Mouse (Mus musculus): Measurements from ENCODE around the gene Ms4a18. TPM values are rescaled to one million over a fixed set of nuclear protein-coding genes. Genes with fewer than 3 reads are reported as not detected.
"Not testable (repeated sequence)": the region's sequence is repeated elsewhere in the genome, so short reads cannot be mapped to it uniquely, and the experiment has no call there.

Ms4a18 gene
- not detected for total RNA-seq (2022)

DNA sequence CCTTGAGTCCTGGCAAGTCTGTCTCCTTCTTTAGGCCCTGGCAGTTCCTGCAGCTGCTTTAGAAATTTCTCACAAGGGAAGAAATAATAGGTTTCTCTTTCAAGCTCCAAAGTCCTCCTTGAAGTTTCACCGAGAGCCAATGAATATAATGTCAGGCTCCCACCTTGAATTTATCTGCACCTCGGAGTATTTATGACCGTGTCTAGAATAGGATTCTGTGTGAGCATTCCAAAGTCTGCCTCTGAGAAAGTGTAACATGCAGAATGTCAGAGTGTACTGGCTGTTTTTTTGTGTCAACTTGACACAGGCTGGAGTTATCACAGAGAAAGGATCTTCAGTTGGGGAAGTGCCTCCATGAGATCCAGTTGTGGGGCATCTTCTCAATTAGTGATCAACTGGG lies at the start of gene Ms4a18:
TSS of gene Ms4a18 (minus strand) at position 141 of the 400 bp plus-strand sequence.
- no peak for DNase-seq (ENCODE audit: low spot score in 2 of 2)

- DNase-seq (ENCODE audit: low spot score in 2 of 2): no peak
Measured at GRCm38 (mm10) chr19:11065202-11065875, 47.5 kb upstream of the Ms4a18 start.

DNA sequence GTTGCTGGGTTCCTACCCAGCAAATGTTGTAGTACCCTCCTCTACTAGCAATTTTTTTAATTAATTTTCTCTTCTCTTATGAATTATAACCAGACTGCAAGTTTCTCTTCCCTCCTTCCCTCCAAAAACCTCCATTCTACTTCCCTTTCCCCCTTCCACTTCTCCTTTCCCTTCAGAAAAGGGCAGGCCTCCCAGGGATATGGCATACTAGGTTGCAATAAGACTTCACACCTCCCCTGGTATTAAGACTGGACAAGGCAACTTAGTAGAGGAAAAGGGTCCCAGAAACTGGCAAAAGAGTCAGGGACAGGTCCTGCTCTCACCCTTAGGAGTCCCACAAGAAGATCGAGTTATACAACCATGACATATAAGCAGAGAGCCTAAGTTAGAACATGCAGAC lies 43.1 kb upstream of the Ms4a18 start:
- no peak for DNase-seq (ENCODE audit: low spot score in 2 of 2)

GRCm38 (mm10) chr19:11059967-11060366 lies 42.1 kb upstream of the Ms4a18 start:
- no peak for DNase-seq (ENCODE audit: low spot score in 2 of 2)

DNA sequence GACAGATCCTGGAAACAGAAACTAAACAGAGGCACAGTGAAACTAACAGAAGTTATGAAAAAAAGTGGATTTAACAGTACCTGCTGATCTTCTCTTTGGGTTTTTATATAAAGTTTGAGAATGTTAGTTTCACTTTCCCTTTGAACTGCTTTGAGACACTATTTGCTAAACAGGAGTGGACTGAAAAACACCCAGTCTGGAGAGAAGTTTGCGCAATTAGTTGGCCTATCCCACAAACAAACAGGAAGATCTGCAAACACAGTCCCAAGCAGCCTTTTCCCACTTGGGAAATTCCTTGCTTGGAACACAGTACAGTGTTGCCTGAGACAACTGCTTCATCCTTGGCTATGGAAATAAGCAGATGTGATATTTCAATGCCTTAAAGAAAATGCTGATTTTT lies 37.9 kb upstream of the Ms4a18 start:
- not testable (repeated sequence) for DNase-seq (ENCODE audit: low spot score in 2 of 2)

GRCm38 (mm10) chr19:11053277-11053676 lies 35.4 kb upstream of the Ms4a18 start:
- no peak for DNase-seq (ENCODE audit: low spot score in 2 of 2)

DNA sequence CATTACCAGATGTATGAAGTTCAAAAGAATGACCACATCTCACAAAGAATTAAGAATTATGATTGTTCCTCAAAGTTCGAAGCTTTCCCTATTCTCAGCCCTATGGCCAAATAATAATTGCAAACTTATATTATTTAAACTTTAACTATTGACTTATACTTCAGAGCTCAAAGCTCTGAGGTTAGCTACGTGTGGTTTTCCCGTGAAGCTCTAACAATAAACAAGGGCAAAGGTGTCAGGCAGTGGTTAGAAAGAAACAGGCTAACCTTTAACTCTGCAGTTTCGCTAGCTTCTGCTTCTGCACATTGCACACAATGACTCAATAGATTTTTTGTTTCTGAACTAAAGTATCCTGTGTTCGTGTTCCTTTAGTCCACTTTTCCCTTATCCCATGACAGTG lies 35.0 kb upstream of the Ms4a18 start:
- DNase-seq (ENCODE audit: low spot score in 2 of 2): no peak

GRCm38 (mm10) chr19:11050286-11050685 lies 32.5 kb upstream of the Ms4a18 start:
- DNase-seq (ENCODE audit: low spot score in 2 of 2): no peak

GRCm38 (mm10) chr19:11049426-11049825 lies 31.6 kb upstream of the Ms4a18 start:
- DNase-seq (ENCODE audit: low spot score in 2 of 2): no peak

DNA sequence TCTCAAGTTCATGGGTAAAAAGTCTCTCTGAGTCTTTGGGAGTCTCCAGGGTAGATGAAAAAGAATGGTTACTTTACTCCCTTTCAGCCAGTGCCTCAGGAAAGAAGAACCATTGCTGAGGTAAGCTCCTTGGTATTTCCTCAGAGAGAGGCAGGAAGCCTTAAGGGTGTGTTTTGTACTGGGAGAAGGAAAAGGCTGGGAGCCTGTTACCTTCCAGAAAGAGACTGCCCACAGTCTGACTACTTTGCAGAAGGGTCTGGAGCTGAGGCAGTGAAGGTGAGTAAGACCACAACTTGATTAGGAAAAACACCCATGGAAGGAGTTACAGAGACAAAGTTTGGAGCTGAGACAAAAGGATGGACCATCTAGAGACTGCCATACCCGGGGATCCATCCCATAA lies 30.7 kb upstream of the Ms4a18 start:
- DNase-seq (ENCODE audit: low spot score in 2 of 2): no peak

DNA sequence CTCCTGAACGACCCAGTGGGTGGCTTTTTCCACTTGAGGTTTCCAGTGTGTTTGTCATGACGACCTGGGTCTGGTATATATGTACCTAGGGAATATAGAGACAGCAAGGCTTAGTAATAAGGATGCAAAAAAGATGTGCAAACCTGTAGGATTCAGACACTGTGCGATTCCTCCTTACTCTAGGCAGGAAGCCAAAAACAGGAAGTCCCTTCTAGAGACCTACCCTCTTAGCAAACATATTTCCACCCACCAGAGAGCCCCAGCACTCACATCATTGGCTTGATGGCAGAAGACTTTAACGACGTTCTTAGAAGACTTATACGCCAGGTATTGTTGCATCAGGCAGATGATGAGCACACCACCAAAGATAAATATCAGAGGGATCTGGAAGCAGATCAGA lies 30.2 kb upstream of the Ms4a18 start:
- no peak for DNase-seq (ENCODE audit: low spot score in 2 of 2)

DNA sequence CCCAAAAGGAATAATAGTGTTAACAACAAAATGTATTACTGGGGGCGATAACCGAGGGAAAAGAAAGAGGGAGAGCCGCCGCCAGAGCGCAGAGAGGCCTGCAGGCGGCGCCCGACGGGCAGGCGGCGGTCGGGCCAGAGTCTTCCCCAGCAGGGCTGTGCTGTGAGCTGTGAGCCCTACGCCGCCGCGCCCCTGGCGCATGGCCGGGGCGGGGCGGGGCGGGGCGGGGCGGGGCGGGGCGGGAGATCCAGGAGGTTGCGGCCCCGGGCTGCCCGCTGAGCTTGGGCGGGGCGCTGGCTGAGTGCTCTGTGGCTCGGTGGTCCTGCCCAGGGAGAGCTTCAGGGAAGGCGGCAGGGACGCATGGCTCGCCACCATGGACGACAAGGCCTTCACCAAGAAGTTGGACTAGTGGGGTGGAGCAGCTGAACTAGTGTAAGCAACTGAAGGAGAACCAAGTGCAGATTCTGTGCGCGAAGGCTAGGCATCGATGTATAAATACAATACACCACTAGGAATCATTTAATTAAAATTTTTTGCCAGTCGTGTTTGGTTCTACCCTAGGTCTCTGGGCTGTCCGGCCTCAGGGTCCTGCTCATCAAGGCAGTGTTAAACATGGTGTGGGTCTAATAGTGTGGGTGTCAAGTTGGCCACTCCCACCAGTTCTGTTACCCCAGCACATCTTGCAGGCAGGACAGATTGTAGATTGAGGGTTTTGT lies 27.3 kb upstream of the Ms4a18 start:
- DNase-seq (ENCODE audit: low spot score in 2 of 2): peak; percentile 22 to 52

- DNase-seq (ENCODE audit: low spot score in 2 of 2): no peak
Measured at GRCm38 (mm10) chr19:11044671-11044995, 26.8 kb upstream of the Ms4a18 start.

- no peak for DNase-seq (ENCODE audit: low spot score in 2 of 2)
Measured at GRCm38 (mm10) chr19:11037570-11037969, 19.7 kb upstream of the Ms4a18 start.

DNA sequence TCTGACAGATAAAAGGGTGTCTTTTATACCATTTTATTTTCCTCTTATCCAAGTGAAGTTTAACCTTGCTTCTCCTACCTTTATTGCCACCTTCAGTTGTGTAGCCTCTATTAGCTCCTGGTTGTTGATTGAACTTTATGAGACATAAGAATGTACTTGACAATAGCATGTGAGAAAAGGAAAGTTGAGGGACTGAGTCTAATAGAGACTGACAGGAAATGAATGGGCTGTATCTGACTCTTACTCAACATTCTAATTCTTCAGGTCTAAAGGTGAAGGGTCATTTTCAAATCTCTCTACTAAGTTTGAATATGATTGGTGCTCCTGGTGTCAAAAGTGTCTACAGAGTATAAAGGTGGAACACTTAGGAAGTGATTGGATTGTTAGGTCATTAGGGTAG lies 4.6 kb upstream of the Ms4a18 start:
- DNase-seq (ENCODE audit: low spot score in 2 of 2): no peak

DNA sequence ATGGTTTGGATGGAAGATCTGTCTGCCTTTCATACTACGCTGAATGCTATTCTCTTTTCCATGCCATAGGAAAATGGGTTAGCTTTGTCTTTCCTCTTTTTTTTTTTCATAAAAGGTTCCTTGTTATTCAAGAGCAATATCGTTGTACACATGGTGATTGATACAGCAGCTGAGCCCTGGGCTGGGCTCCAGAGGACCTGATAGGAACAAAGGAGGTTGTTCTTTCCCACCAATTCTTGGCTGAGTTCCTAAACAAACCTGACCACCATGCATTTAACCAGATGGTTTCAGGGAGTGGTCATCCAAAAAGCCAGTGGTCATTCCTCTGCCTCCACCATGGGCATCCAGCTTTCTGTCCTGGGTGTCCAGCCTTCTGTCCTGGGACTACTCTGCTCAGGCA lies 580 bp downstream of the Ms4a18 start:
- DNase-seq (ENCODE audit: low spot score in 2 of 2): no peak

- DNase-seq (ENCODE audit: low spot score in 2 of 2): no peak
Measured at GRCm38 (mm10) chr19:11015998-11016397, 1.8 kb downstream of the Ms4a18 start.

DNA sequence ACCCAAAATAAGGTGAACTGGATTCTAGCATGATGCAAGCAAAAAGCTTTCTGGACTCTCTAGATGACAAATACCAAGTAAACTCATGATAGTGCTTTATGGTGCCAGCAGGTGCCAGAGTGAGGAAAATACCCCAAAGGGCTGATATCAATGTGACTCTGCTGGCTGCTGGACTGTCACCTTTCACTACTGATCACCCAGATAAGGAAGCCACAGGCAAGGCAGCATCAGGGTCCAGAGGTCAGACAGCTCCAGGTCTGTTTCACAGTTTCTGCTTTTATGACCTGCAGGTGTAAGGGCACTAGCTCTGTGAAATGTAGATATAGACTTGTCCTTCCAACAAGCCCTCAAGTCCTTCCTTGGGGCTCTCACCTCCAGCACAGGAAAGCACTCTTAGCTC lies 2.4 kb downstream of the Ms4a18 start:
- no peak for DNase-seq (ENCODE audit: low spot score in 2 of 2)

DNA sequence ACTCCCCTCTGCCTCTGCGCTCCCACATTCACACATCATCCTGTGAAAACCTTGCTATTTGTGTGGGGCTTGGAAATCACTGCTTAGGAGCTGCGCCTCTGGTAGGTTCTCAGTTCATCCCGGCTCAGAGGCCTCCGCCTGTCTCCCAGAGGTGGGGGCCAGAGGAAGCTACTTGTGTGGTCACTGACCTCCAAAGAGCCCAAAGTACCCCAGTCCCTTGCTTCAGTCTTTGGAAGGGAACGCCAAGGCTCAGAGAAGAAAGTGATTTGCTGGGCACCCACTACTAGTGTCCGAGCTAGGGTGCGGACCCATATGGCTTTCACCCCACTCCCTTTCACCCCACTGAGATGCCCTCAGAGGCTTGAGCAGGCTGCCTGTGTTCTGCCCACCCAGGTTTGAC lies 24.7 kb downstream of the Ms4a18 start, which contains the start of gene Ms4a15:
TSS of gene Ms4a15 (minus strand) at position 101 of the 400 bp plus-strand sequence.
- no peak for DNase-seq (ENCODE audit: low spot score in 2 of 2)

DNA sequence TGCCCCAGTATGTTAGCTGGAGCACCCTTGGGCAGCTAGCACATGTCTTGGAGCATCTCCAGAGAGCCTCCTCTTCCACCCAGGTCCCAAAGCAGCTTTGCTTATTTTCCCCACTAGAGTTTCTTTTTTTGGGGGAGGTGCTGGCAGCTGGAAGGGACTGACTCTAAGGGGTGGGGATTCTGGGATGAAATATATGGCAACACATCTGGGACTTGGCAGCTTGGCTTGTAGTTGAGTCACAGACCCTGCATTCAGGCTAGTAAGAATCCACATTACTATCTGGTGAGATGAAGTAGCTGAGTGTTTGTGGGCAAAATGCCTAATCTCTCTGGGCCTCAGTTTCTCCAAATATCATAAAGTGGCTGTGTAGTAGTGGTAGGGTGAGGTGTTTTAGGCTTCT lies 25.9 kb downstream of the Ms4a18 start:
- no peak for DNase-seq (ENCODE audit: low spot score in 2 of 2)

GRCm38 (mm10) chr19:10990751-10991150 lies 27.1 kb downstream of the Ms4a18 start:
- no peak for DNase-seq (ENCODE audit: low spot score in 2 of 2)

DNA sequence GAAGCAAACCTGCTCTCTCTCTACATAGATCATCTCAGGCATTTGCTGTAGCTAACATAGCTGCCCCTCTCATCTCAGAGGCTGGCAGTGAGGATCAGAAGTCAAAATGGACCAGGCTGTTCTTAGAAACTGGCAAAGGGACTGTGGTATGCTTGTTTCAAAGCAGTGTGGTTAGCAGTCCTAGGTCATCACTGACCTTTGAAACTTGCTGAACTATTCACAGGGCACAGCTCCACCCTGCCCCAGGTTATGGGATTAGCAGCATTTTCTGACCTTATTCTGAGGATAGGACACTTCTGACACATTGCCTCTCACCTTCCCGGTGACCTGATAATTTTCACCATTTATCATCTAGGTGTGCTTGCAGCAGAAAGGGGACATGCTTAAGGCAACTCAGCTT lies 29.3 kb downstream of the Ms4a18 start:
- no peak for DNase-seq (ENCODE audit: low spot score in 2 of 2)

GRCm38 (mm10) chr19:10985889-10986288 lies 31.9 kb downstream of the Ms4a18 start:
- DNase-seq (ENCODE audit: low spot score in 2 of 2): no peak

Measured in gastrocnemius, adult 8-10 months (tissue).